Mouse (Mus musculus): ENCODE results near the gene Pelo. TPM values are rescaled to one million over a fixed set of nuclear protein-coding genes. Genes with fewer than 3 reads are reported as not detected.
A peak's percentile ranks its signal among the peaks of the same experiment; 100 is the strongest.

Pelo gene
- total RNA-seq, 2 experiments from 2014 or later = 21.0 to 22.7 TPM

GRCm38 (mm10) chr13:115098227-115098626 is 8.2 kb upstream of the Pelo start:
- no peak for DNase-seq (ENCODE audit: extremely low spot score in 1 of 2, low spot score in 1 of 2)

DNA sequence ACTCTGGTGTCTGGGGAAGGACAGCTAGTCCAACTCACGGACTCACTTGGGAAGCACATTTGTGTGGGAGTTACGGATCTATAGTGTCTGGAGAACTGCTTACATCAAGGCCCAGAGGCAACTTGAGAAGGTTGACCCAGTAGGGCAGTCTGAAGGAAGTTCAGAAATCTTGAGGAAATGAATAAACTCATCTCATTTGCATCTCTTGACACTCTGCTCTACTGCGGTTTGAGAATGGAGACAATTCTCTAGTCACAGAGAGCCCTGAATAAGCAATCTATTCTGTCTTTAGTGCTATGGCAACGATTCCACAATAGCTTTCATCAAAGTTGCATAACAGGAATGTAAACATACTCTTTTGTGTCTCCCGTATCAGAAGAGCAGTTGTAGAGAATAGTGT is 7.0 kb upstream of the Pelo start:
- no peak for DNase-seq (ENCODE audit: extremely low spot score in 1 of 2, low spot score in 1 of 2)

DNA sequence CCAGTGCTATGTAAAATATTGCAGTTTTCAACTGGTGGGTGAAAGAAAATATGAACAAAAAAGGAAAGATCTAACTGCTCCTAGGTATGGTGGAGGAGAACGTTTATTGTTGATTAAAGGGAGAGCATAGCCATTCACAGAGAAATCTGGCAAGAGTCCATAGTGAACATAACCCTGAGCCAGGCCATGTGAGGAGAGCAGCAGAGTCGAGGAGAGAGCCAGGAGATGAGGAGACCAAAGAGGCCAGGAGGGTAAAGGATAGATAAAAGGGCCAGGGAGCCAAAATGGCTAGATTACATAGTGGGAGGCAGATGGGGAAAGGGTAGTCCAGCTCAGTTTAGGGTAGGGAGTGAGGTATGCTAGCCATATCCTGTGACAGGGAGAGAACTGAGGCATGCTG is 6.2 kb upstream of the Pelo start:
- DNase-seq (ENCODE audit: extremely low spot score in 1 of 2, low spot score in 1 of 2) = no peak

GRCm38 (mm10) chr13:115095392-115095791 is 5.4 kb upstream of the Pelo start:
- DNase-seq (ENCODE audit: extremely low spot score in 1 of 2, low spot score in 1 of 2) = no peak

DNA sequence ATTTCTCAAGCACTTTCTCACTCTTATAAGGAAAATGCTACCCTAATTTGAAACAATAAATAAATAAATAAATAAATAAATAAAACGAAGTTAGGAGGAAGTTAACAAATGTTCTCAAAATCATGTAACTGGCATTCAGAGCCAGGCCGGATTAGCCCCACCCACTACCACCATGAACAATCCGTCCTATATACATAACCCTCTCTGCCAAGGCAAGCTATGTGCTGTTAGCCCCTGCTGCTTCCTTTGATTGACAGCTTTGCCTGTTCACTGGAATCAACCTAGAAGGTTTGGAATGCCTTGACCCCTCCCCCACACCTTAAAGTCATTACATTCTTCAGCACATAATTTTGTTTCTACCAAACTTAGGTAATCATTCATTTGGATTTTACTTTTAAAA is 1.5 kb upstream of the Pelo start:
- DNase-seq (ENCODE audit: extremely low spot score in 1 of 2, low spot score in 1 of 2) = no peak

GRCm38 (mm10) chr13:115090977-115091445 is 1.0 kb upstream of the Pelo start:
- DNase-seq (ENCODE audit: extremely low spot score in 1 of 2, low spot score in 1 of 2) = no peak

DNA sequence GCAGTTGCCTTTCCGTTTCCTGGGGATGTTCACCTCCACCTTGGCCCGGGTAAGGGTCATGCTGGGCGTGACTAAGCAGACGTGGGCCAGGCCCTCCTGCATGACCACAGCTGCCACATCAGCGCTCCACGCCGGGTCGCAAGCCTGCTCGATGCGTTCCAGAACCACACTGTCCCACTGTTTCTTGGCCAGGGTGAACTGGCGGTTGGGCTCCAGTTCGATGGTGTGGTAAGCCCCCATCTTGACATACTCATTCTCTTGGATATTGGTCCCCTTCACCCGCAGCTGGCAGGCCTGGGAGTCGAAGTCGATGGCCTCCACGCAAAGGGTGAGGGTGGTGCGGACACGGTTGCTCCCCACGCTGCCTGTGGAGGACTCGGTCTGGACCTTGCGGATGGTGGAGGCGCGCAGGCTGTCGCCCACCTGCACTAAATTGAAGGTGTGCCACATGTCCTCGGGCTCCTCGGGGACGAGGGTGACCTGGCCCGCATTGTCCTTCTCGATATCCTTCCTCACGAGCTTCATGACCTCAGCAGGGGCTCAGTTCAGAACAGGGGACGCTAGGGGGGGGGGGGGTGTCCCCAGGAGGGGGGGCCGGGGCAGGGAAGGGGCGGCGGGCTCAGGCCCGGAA is 476 bp downstream of the Pelo start:
- peak; percentile 10 to 14 for DNase-seq (ENCODE audit: extremely low spot score in 1 of 2, low spot score in 1 of 2)

- DNase-seq (ENCODE audit: extremely low spot score in 1 of 2, low spot score in 1 of 2) = no peak
These were observed 979 bp downstream of the Pelo start for GRCm38 (mm10) chr13:115089020-115089394.

GRCm38 (mm10) chr13:115085974-115086373 is 4.0 kb downstream of the Pelo start:
- no peak for DNase-seq (ENCODE audit: extremely low spot score in 1 of 2, low spot score in 1 of 2)

GRCm38 (mm10) chr13:115082339-115082738 is 7.6 kb downstream of the Pelo start:
- no peak for DNase-seq (ENCODE audit: extremely low spot score in 1 of 2, low spot score in 1 of 2)

DNA sequence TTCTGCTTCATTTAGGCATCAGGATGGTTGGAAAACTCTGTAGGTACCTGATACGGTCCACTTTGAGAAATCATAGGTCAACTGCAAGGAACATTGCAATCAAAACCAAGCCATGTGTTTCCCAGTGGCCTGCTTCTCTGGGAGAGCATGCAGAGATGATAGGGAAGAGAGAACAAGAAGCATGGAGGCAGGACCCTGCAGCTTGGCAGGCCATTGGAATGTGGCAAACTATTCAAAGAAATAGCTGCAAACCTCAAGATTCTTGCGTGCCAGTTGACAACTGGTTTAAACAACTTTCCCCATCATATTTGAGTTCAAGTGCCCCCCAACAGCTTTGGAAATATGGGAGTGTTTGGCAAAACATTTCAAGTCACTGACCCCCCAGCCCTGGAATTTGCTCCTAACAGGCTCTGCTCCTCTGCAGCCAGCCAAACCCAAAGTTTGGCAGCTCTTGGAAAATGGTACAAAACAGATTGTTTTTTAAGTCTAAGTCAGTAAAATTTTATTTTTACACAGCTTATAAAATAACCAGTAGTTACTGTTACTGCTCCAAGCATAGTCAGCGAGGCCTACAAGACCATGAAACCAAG is 9.9 kb downstream of the Pelo start:
- DNase-seq (ENCODE audit: extremely low spot score in 1 of 2, low spot score in 1 of 2) = no peak

DNA sequence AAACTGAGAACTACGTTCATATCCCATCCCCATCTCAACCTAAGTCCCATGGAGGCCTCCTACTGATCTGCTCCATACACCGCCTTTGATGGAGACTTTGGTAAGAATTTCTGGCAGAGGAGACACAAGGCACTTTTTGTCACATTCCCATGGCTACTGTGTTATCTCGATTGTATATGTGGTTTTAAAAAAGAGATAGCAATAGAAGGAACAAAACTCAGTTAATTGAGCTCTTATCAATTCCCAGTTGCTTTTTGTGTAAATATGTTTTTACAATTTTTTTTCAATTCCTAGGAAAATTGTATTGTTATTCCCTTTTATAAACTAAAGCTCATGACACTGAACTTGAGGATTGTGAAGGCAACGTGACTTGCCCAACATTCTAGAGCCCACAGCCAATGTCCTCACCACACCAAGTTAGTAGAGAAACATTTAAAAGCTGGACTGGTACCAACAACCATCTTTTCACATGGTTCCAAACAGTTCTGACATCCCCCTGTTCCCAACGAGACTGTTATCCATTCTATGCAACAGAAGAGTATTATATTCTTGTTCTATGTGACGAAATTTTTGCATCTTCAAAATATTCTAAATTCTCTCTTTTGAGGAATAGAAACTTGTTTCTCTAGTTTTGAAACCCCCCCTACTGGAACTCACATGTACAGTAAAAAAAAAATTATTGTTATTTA is 10.8 kb downstream of the Pelo start:
- DNase-seq (ENCODE audit: extremely low spot score in 1 of 2, low spot score in 1 of 2) = no peak

DNA sequence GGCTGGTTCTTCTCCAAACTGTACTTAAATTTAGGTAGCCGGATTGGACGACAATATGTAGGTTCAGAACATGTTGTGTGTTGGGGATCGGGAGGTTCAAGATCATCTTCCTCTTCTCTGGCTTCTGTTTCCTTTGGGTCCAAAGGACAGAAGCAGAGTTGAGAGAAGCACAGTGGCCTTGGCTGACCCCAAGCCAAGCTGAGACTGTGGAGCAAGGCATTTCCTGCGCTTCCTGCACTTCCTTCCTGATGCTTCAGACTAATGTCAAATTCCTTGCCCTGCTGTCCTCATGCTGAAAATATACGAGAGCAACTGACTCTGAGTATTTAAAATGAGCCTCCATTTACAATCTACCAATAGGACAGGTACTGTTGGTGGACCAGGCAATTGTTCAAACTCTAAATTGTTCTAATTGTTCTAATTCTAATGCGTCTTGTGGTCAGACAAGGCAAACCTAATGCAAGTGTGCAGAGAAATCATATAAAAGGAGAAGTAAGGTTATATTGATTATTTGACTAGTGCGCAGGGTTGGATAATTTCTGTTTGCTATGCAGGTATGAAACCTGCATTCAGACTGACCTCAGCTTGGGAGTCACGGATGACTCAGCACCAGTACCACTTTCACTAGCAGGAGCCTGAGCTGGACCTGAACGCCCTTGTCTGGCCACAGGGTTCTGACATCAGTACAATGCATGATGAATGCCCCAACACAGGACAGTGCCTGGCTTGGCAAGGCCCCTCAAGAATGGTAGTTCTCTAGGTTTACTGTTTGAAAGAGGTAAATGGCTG is 12.4 kb downstream of the Pelo start:
- DNase-seq (ENCODE audit: extremely low spot score in 1 of 2, low spot score in 1 of 2) = no peak

GRCm38 (mm10) chr13:115072386-115072785 is 17.6 kb downstream of the Pelo start:
- DNase-seq (ENCODE audit: extremely low spot score in 1 of 2, low spot score in 1 of 2) = no peak

GRCm38 (mm10) chr13:115071431-115071830 is 18.6 kb downstream of the Pelo start:
- DNase-seq (ENCODE audit: extremely low spot score in 1 of 2, low spot score in 1 of 2) = no peak

DNA sequence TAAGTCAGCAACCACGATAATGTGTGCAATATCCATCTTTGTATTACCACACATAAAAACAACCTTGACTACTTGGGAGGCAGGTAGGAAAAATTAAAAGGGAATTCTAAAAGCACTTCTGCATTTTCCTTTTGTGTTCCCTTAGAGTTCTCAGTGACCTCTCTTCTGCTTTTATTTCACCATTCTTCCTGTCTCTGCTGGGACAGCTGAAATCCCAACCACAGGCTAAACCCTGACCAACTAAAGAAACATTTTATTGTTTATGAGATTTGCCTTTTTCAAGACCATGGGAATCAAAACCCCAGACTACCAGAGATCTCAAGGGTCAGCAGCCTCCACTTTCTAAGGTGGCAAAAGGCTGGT is 22.0 kb downstream of the Pelo start:
- no peak for DNase-seq (ENCODE audit: extremely low spot score in 1 of 2, low spot score in 1 of 2)

DNA sequence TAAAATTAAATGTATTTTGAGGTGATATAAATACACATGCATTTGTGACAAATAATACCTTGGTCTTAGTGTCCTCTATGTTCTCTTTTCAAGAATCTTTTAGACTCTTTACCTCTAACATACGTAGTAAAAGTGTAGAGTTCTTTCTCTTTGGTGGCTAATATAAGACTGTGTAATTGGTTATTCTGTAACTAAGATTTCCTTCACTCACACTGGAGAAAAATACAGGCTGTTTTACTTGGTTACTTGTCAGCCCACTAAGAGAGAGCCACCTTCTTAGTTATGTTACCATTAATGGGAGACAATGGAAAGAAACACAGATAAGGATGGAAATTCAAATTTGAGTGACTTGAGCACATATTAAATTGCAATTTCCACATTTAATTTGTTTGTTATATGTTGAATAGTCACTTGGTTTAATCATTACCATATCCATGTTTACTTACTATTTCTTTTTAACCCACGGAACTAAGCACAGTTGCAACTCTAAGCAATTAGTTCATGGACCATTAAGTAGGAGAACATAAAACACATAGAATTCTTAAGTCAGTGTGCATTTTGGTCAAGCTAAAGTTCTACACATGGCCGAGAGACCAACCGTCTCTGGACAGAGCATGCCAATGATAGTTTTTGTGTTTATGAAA is 22.5 kb downstream of the Pelo start:
- DNase-seq (ENCODE audit: extremely low spot score in 1 of 2, low spot score in 1 of 2) = no peak

GRCm38 (mm10) chr13:115057555-115057954 is 32.4 kb downstream of the Pelo start:
- DNase-seq (ENCODE audit: extremely low spot score in 1 of 2, low spot score in 1 of 2) = no peak

- DNase-seq (ENCODE audit: extremely low spot score in 1 of 2, low spot score in 1 of 2) = no peak
These were observed 35.2 kb downstream of the Pelo start for GRCm38 (mm10) chr13:115054783-115055182.

DNA sequence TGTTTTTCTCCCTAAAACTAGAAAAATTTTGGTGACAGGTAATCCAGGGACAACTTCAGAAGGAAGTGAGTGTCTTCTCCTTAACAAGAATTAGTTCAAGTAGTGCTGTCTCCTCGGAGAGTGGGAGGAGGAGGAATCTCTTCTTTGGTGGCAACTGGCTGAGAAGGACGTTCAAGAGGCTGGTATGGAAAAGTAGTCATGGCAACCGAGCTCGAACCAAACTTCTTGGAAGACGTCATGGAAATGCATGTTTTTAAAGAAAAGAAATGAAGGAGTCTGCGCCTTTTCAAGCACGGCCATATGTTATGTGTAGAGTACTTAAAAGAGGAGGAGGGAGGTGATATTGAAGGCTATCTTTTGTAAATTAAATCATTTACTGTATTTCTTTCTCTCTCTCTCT is 37.4 kb downstream of the Pelo start:
- no peak for DNase-seq (ENCODE audit: extremely low spot score in 1 of 2, low spot score in 1 of 2)

All from layer of hippocampus, postnatal 25 days (tissue).